Mouse (Mus musculus) MEL (cell line): Measurements from ENCODE around the gene Ropn1.

Experiments used
- CHD2 ChIP-seq: IDR thresholded peaks from 2 replicates; pipeline ENCODE4 v1.6.1; 2011; ENCODE audit warnings: low read length, improper control_type of control experiment
- CTCF ChIP-seq, 3 experiments: IDR thresholded peaks in 2 of 3; conservative IDR thresholded peaks in 1 of 3; 2 replicates each; pipeline ENCODE4 v1.5.1; 2011 to 2012; ENCODE audit warnings: low read length in 3 of 3, low read depth in 2 of 3, mild to moderate bottlenecking in 2 of 3, improper control_type of control experiment in 1 of 3, inconsistent platforms in 1 of 3, mixed read lengths in 1 of 3, moderate library complexity in 1 of 3; ENCODE audit not compliant: control insufficient read depth in 1 of 3, insufficient read depth in 1 of 3, poor library complexity in 1 of 3, severe bottlenecking in 1 of 3
- EP300 ChIP-seq, 2 experiments: IDR thresholded peaks; 2 replicates each; pipeline ENCODE4 v1.6.1; 2011; ENCODE audit warnings: improper control_type of control experiment in 2 of 2, low read length in 2 of 2, low read depth in 1 of 2, mild to moderate bottlenecking in 1 of 2
- POLR2A ChIP-seq, 2 experiments: IDR thresholded peaks; 2 replicates each; pipeline ENCODE4 v1.6.1; 2011 to 2012; ENCODE audit warnings: low read length in 2 of 2, mild to moderate bottlenecking in 2 of 2, control low read depth in 1 of 2, improper control_type of control experiment in 1 of 2, low read depth in 1 of 2, moderate library complexity in 1 of 2; ENCODE audit not compliant: control insufficient read depth in 1 of 2, insufficient read depth in 1 of 2, poor library complexity in 1 of 2
- POLR2AphosphoS2 ChIP-seq: IDR thresholded peaks from 2 replicates; pipeline ENCODE4 v1.6.1; 2011; ENCODE audit warnings: low read length, improper control_type of control experiment
- POLR2AphosphoS5 ChIP-seq: IDR thresholded peaks from 2 replicates; pipeline ENCODE4 v1.6.1; 2012; ENCODE audit warnings: low read depth, borderline replicate concordance, mild to moderate bottlenecking, inconsistent platforms, low read length, moderate library complexity, mixed read lengths
- SMC3 ChIP-seq: IDR thresholded peaks from 2 replicates; pipeline ENCODE4 v1.6.1; 2011; ENCODE audit warnings: low read depth, low read length, improper control_type of control experiment

DNA sequence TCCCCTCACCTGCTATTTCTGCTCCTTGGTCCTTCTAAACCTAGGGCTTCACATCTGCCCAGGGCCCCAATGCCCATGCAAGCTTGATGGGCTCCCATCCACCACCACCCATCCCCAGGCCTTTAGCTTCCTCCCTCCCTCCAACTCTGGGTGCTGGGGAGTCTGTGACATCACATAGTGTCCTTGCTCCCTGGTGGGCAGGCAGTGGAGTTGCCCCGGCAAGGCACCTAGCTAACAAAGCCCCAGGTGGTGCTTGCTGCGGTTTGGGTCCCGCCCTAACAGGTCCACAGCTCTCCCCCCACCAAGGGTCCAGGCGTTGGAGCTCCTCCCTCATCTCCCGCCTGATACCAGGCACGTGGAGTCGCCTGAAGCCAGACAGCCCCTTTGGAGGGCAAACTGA, at the start of gene Ropn1:
- TF ChIP-seq CHD2 (no peak), EP300 (IDR thresholded peaks at IDR 0.05; ENCODE audit: low read depth in 1 of 2, low read length in 2 of 2) (no peak), POLR2AphosphoS5 (no peak), POLR2AphosphoS2 (no peak), POLR2A (IDR thresholded peaks at IDR 0.05; ENCODE audit: control insufficient read depth in 1 of 2, insufficient read depth in 1 of 2, low read depth in 1 of 2, low read length in 2 of 2, poor library complexity in 1 of 2) (no peak), SMC3 (no peak), CTCF (IDR thresholded peaks at IDR 0.05 in 2 of 3, conservative IDR thresholded peaks at IDR 0.05 in 1 of 3; ENCODE audit: control insufficient read depth in 1 of 3, insufficient read depth in 1 of 3, low read depth in 2 of 3, low read length in 3 of 3, poor library complexity in 1 of 3, severe bottlenecking in 1 of 3) (no peak)
